Mouse (Mus musculus) pancreas, adult 10 weeks (tissue): ENCODE data around the gene Prkd3. TPM values are rescaled to one million over a fixed set of nuclear protein-coding genes. Genes with fewer than 3 reads are reported as not detected.

ENCODE experiments used
- polyA plus RNA-seq: library from polyadenylated mRNA; stranded (reverse); fragments of 350-450 nt; fragmentation: Illumina TruSeq; extraction: RNeasy Lipid Tissue Mini Kit (QIAGEN cat#74804); gene quantifications from one replicate; pipeline ENCODE4 v1.2.3, GENCODE M21; 2015; ENCODE audit warnings: low read depth, low replicate concordance; ENCODE audit not compliant: insufficient read depth

Gene Prkd3
- polyA plus RNA-seq, result 6.2 TPM

GRCm38 (mm10) chr17:79020208-79020983 is at the start of gene Prkd3:
Gene Prkd3, minus strand, starts transcription at chr17:79020816.

GRCm38 (mm10) chr17:79051606-79052005 is 31.0 kb upstream of the Prkd3 start, which contains the start of gene Qpct:
Gene Qpct, plus strand, starts transcription at chr17:79051906.

GRCm38 (mm10) chr17:78936466-78937228 is 84.0 kb downstream of the Prkd3 start, which contains the start of the genes Cebpz and Ndufaf7:
Gene Cebpz, minus strand, starts transcription at chr17:78937066.
Gene Ndufaf7, plus strand, starts transcription at chr17:78937136.

GRCm38 (mm10) chr17:78916369-78916813 is 104.2 kb downstream of the Prkd3 start, which contains the start of gene Cebpzos:
Gene Cebpzos, plus strand, starts transcription at chr17:78916500.

GRCm38 (mm10) chr17:78906892-78907291 is 113.7 kb downstream of the Prkd3 start, which contains the start of gene Sult6b1:
Gene Sult6b1, minus strand, starts transcription at chr17:78906992.

Other genes starting within 250 kb of the Prkd3 start
- 3.3 TPM for gene Heatr5b, start 185.5 kb downstream of the Prkd3 start, polyA plus RNA-seq
- gene Gpatch11, start 185.2 kb downstream of the Prkd3 start, polyA plus RNA-seq, result 10.3 TPM
- 3.3 TPM for gene Eif2ak2, start 138.2 kb downstream of the Prkd3 start, polyA plus RNA-seq
- gene Sult6b1, start 113.8 kb downstream of the Prkd3 start, polyA plus RNA-seq, result not detected
- 8.8 TPM for gene Cebpzos, start 104.3 kb downstream of the Prkd3 start, polyA plus RNA-seq
- gene Cebpz, start 83.8 kb downstream of the Prkd3 start, polyA plus RNA-seq, result 10.3 TPM
- gene Ndufaf7, start 83.7 kb downstream of the Prkd3 start, polyA plus RNA-seq, result 11.5 TPM
- 3.9 TPM for gene Qpct, start 31.1 kb upstream of the Prkd3 start, polyA plus RNA-seq